Mouse (Mus musculus): ENCODE data around the gene Tecpr2. TPM values are rescaled to one million over a fixed set of nuclear protein-coding genes. Genes with fewer than 3 reads are reported as not detected.

The Tecpr2 gene
- polyA plus RNA-seq, 1 experiment from 2014 or later: 2.1 TPM

DNA sequence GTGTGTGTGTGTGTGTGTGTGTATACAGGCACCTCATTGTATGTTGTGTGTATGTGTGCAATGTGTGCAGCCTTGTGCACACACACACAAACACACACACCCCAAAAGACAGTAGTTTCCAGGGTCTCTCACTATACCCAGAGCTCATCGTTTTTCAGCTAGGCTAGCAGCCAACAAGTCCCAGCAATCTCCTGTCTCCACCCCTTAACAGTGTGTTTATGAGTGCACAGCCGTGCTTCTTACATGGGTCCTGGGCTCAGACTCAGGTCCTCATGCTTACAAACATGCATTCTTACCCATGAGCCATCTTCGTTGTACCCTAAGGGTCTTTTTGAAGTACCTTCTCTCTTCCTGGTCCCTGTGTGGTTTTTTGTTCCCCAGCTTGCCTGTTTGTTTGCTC lies 76.4 kb downstream of the Tecpr2 start:
- WGBS (ENCODE audit: insufficient replicate concordance): 41% methylated on average over 3 of the region's 3 CpGs
- Histone ChIP-seq H3K36me3 (ENCODE audit: control insufficient read depth, insufficient read depth) (peaks cover 16% of the 10 kb centered on the region), H3K4me2 (ENCODE audit: low read depth, low read length) (no peak overlapping the region), H3K27ac (ENCODE audit: low read length) (peak overlapping the region; percentile 73), H3K4me1 (ENCODE audit: control insufficient read depth, low read depth, low read length) (peaks cover 30% of the 10 kb centered on the region), H3K4me3 (ENCODE audit: low read depth, low read length) (no peak overlapping the region), H3K9me3 (replicated peaks; ENCODE audit: control insufficient read depth, low read length) (no peaks in the 10 kb centered on the region), H3K9ac (ENCODE audit: low read depth, low read length) (no peak overlapping the region), H3K27me3 (ENCODE audit: control insufficient read depth, insufficient read depth, low read depth, low read length) (no peaks in the 10 kb centered on the region)
- peak; percentile 62 for ATAC-seq (ENCODE audit: low read depth)

GRCm38 (mm10) chr12:110966079-110966478 lies 77.0 kb downstream of the Tecpr2 start:
- WGBS (ENCODE audit: insufficient replicate concordance): 46% methylated on average over 4 of the region's 4 CpGs
- H3K36me3 ChIP-seq (ENCODE audit: control insufficient read depth, insufficient read depth): peaks cover 18% of the 10 kb centered on the region
- H3K27ac ChIP-seq (ENCODE audit: low read length): peak overlapping the region; percentile 73

GRCm38 (mm10) chr12:110967146-110967545 lies 78.1 kb downstream of the Tecpr2 start:
- Histone ChIP-seq H3K27ac (ENCODE audit: low read length) (peak overlapping the region; percentile 73), H3K36me3 (ENCODE audit: control insufficient read depth, insufficient read depth) (peaks cover 20% of the 10 kb centered on the region), H3K4me3 (ENCODE audit: low read depth, low read length) (no peak overlapping the region), H3K27me3 (ENCODE audit: control insufficient read depth, insufficient read depth, low read depth, low read length) (no peaks in the 10 kb centered on the region), H3K9ac (ENCODE audit: low read depth, low read length) (peak overlapping the region; percentile 44), H3K4me1 (ENCODE audit: control insufficient read depth, low read depth, low read length) (peaks cover 40% of the 10 kb centered on the region), H3K9me3 (replicated peaks; ENCODE audit: control insufficient read depth, low read length) (no peaks in the 10 kb centered on the region), H3K4me2 (ENCODE audit: low read depth, low read length) (no peak overlapping the region)
- peak; percentile 63 for ATAC-seq (ENCODE audit: low read depth)
- 58% methylated on average over 2 of the region's 2 CpGs for WGBS (ENCODE audit: insufficient replicate concordance)

More at GRCm38 (mm10) chr12:110966079-110966478, 77.0 kb downstream of the Tecpr2 start:
- ATAC-seq (ENCODE audit: low read depth): peak; percentile 85
- Histone ChIP-seq H3K4me1 (ENCODE audit: control insufficient read depth, low read depth, low read length) (peaks cover 33% of the 10 kb centered on the region), H3K27me3 (ENCODE audit: control insufficient read depth, insufficient read depth, low read depth, low read length) (no peaks in the 10 kb centered on the region), H3K9me3 (replicated peaks; ENCODE audit: control insufficient read depth, low read length) (no peaks in the 10 kb centered on the region), H3K9ac (ENCODE audit: low read depth, low read length) (0 out of 2 replicates have a peak overlapping the region, but pooled peaks have one; percentile 19), H3K4me3 (ENCODE audit: low read depth, low read length) (no peak overlapping the region), H3K4me2 (ENCODE audit: low read depth, low read length) (no peak overlapping the region)

- Histone ChIP-seq H3K27me3 (ENCODE audit: control insufficient read depth, insufficient read depth, low read depth, low read length) (no peaks in the 10 kb centered on the region), H3K4me1 (ENCODE audit: control insufficient read depth, low read depth, low read length) (peaks cover 69% of the 10 kb centered on the region), H3K27ac (ENCODE audit: low read length) (peak overlapping the region; percentile 15), H3K36me3 (ENCODE audit: control insufficient read depth, insufficient read depth) (peaks cover 41% of the 10 kb centered on the region), H3K9ac (ENCODE audit: low read depth, low read length) (no peak overlapping the region), H3K4me2 (ENCODE audit: low read depth, low read length) (no peak overlapping the region), H3K4me3 (ENCODE audit: low read depth, low read length) (no peak overlapping the region), H3K9me3 (replicated peaks; ENCODE audit: control insufficient read depth, low read length) (no peaks in the 10 kb centered on the region)
- WGBS (ENCODE audit: insufficient replicate concordance): 92% methylated on average over 5 of the region's 5 CpGs
- ATAC-seq (ENCODE audit: low read depth): no peak
These were observed 81.3 kb downstream of the Tecpr2 start for GRCm38 (mm10) chr12:110970408-110970807.

GRCm38 (mm10) chr12:110971972-110972371 lies 82.9 kb downstream of the Tecpr2 start:
- H3K36me3 ChIP-seq (ENCODE audit: control insufficient read depth, insufficient read depth): peaks cover 53% of the 10 kb centered on the region
- no peak overlapping the region for H3K4me3 ChIP-seq (ENCODE audit: low read depth, low read length)
- 28% methylated on average over 5 of the region's 5 CpGs for WGBS (ENCODE audit: insufficient replicate concordance)
- H3K27ac ChIP-seq (ENCODE audit: low read length): peak overlapping the region; percentile 81
- H3K9me3 ChIP-seq (replicated peaks; ENCODE audit: control insufficient read depth, low read length): no peaks in the 10 kb centered on the region
- ATAC-seq (ENCODE audit: low read depth): no peak
- H3K9ac ChIP-seq (ENCODE audit: low read depth, low read length): peak overlapping the region; percentile 48
- H3K4me1 ChIP-seq (ENCODE audit: control insufficient read depth, low read depth, low read length): peaks cover 69% of the 10 kb centered on the region
- H3K27me3 ChIP-seq (ENCODE audit: control insufficient read depth, insufficient read depth, low read depth, low read length): no peaks in the 10 kb centered on the region
- H3K4me2 ChIP-seq (ENCODE audit: low read depth, low read length): peak overlapping the region; percentile 46

GRCm38 (mm10) chr12:110973829-110974228 lies 84.8 kb downstream of the Tecpr2 start:
- Histone ChIP-seq H3K4me2 (ENCODE audit: low read depth, low read length) (peak overlapping the region; percentile 84), H3K4me3 (ENCODE audit: low read depth, low read length) (peak overlapping the region; percentile 48), H3K4me1 (ENCODE audit: control insufficient read depth, low read depth, low read length) (peaks cover 70% of the 10 kb centered on the region), H3K27ac (ENCODE audit: low read length) (peak overlapping the region; percentile 100), H3K9ac (ENCODE audit: low read depth, low read length) (peak overlapping the region; percentile 66), H3K36me3 (ENCODE audit: control insufficient read depth, insufficient read depth) (peaks cover 55% of the 10 kb centered on the region), H3K9me3 (replicated peaks; ENCODE audit: control insufficient read depth, low read length) (no peaks in the 10 kb centered on the region), H3K27me3 (ENCODE audit: control insufficient read depth, insufficient read depth, low read depth, low read length) (no peaks in the 10 kb centered on the region)
- ATAC-seq (ENCODE audit: low read depth): peak; percentile 12
- WGBS (ENCODE audit: insufficient replicate concordance): 42% methylated on average over 4 of the region's 4 CpGs

DNA sequence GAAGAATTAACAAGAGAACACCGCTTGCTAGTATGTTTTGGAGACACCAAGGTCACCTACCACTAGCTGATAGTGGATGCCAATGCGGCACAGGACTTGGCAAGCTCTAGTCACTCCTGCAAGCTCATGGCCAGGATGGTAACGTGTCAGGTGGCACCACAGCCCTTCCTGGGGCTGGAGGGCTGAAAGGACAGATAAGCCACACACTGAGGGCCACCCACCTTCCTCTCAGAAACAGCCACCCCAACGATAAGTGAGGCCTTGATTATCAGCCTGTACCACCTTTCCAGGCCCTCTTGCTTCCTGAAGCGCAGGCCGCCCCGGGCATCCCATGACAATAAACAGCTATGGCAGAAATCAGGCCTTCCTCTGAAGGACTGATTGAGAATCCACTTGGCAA lies 85.2 kb downstream of the Tecpr2 start:
- H3K27ac ChIP-seq (ENCODE audit: low read length): peak overlapping the region; percentile 100
- peak overlapping the region; percentile 66 for H3K9ac ChIP-seq (ENCODE audit: low read depth, low read length)
- peak overlapping the region; percentile 84 for H3K4me2 ChIP-seq (ENCODE audit: low read depth, low read length)
- peak overlapping the region; percentile 90 for H3K4me3 ChIP-seq (ENCODE audit: low read depth, low read length)
- H3K4me1 ChIP-seq (ENCODE audit: control insufficient read depth, low read depth, low read length): peaks cover 72% of the 10 kb centered on the region
- no peaks in the 10 kb centered on the region for H3K9me3 ChIP-seq (replicated peaks; ENCODE audit: control insufficient read depth, low read length)
- H3K27me3 ChIP-seq (ENCODE audit: control insufficient read depth, insufficient read depth, low read depth, low read length): no peaks in the 10 kb centered on the region
- WGBS (ENCODE audit: insufficient replicate concordance): 20% methylated on average over 7 of the region's 7 CpGs
- peaks cover 53% of the 10 kb centered on the region for H3K36me3 ChIP-seq (ENCODE audit: control insufficient read depth, insufficient read depth)
- peak; percentile 81 for ATAC-seq (ENCODE audit: low read depth)

- ATAC-seq (ENCODE audit: low read depth): no peak
- Histone ChIP-seq H3K4me1 (ENCODE audit: control insufficient read depth, low read depth, low read length) (peaks cover 76% of the 10 kb centered on the region), H3K36me3 (ENCODE audit: control insufficient read depth, insufficient read depth) (peaks cover 50% of the 10 kb centered on the region), H3K9ac (ENCODE audit: low read depth, low read length) (peak overlapping the region; percentile 45), H3K4me3 (ENCODE audit: low read depth, low read length) (peak overlapping the region; percentile 90), H3K27me3 (ENCODE audit: control insufficient read depth, insufficient read depth, low read depth, low read length) (no peaks in the 10 kb centered on the region), H3K9me3 (replicated peaks; ENCODE audit: control insufficient read depth, low read length) (no peaks in the 10 kb centered on the region), H3K27ac (ENCODE audit: low read length) (peak overlapping the region; percentile 100), H3K4me2 (ENCODE audit: low read depth, low read length) (peak overlapping the region; percentile 84)
- WGBS (ENCODE audit: insufficient replicate concordance): 24% methylated on average over 6 of the region's 6 CpGs
These were observed 85.7 kb downstream of the Tecpr2 start for GRCm38 (mm10) chr12:110974726-110975125.

GRCm38 (mm10) chr12:110975385-110975784 lies 86.3 kb downstream of the Tecpr2 start:
- 83% methylated on average over 5 of the region's 5 CpGs for WGBS (ENCODE audit: insufficient replicate concordance)

More at GRCm38 (mm10) chr12:110975385-110975784, 86.3 kb downstream of the Tecpr2 start:
- H3K9me3 ChIP-seq (replicated peaks; ENCODE audit: control insufficient read depth, low read length): no peaks in the 10 kb centered on the region
- H3K9ac ChIP-seq (ENCODE audit: low read depth, low read length): peak overlapping the region; percentile 45
- peak overlapping the region; percentile 90 for H3K4me3 ChIP-seq (ENCODE audit: low read depth, low read length)
- H3K36me3 ChIP-seq (ENCODE audit: control insufficient read depth, insufficient read depth): peaks cover 45% of the 10 kb centered on the region
- no peaks in the 10 kb centered on the region for H3K27me3 ChIP-seq (ENCODE audit: control insufficient read depth, insufficient read depth, low read depth, low read length)
- no peak for ATAC-seq (ENCODE audit: low read depth)
- H3K4me1 ChIP-seq (ENCODE audit: control insufficient read depth, low read depth, low read length): peaks cover 81% of the 10 kb centered on the region
- peak overlapping the region; percentile 84 for H3K4me2 ChIP-seq (ENCODE audit: low read depth, low read length)
- peak overlapping the region; percentile 100 for H3K27ac ChIP-seq (ENCODE audit: low read length)
